Mouse (Mus musculus): ENCODE measurements at regions not wholly inside any gene's neighbourhood (a gene's known extent, or its start where the extent isn't known, plus 50 kb on each side); places are given as distances from the start of the nearest gene placed in this dataset.

DNA sequence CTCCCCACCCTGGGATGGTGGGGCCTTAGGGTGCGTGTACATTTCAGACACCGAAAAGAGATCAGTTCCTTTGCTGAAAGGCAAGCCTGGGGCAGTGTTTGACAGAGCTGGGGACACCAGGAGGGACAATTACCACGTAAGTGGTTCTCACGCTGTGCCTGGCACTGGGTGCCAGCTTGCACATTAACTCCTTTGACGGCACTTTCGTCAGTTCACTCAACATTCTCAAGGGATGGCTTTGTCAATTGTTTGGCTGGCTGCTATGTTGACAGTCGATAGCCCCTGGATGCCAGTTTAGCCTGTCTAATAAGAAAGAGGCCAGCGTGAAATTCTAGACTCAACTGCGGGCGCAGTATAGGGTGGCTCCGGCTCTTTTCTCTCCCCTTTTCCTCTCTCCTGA is 569.2 kb upstream of the Btbd3 start:
- no peak for TF ChIP-seq CTCF (IDR thresholded peaks at IDR 0.05; ENCODE audit: extremely low read depth, insufficient read depth, insufficient read length, insufficient replicate concordance)
- no peak for TF ChIP-seq POLR2A (IDR thresholded peaks at IDR 0.05; ENCODE audit: low read depth, low read length)
